ENCODE assay signal across 11 mouse cellular contexts in genomic region chr2:167519606-167520252, GRCm38 (mm10). TPM values are rescaled to one million over a fixed set of nuclear protein-coding genes. Genes with fewer than 3 reads are reported as not detected.
DNase-seq lines count a peak whose midpoint lies in the region; ATAC-seq and TF ChIP-seq lines count a peak whose summit lies in the region.
"Had no signal": no experiment of that assay in that cellular context is flagged by ENCODE, and none has a peak within 500 bp of the region (broad histone marks: within the 10 kb centered on the region; RNA-seq: fewer than 3 reads in every experiment).

No protein-coding gene starts in this region.

- TF ChIP-seq POLR2A in kidney, adult 2 months (IDR thresholded peaks at IDR 0.05; ENCODE audit: low read depth, low read length), result no peak

- H3K4me3 ChIP-seq in kidney, adult 2 months (ENCODE audit: insufficient read depth, low read depth, low read length), result no peak overlapping the region
- H3K4me3 ChIP-seq in hindbrain, embryonic 16.5 days (ENCODE audit: low read length), result no peak overlapping the region
- H3K4me3 ChIP-seq: midbrain, embryonic 13.5 days had no signal

- no peaks in the 10 kb centered on the region for H3K27me3 ChIP-seq in kidney, adult 2 months (replicated peaks; ENCODE audit: control insufficient read depth, insufficient read depth, low read length)
- H3K27me3 ChIP-seq in splenic B cell, adult 2 months (ENCODE audit: control insufficient read depth, insufficient read depth, low read length, poor library complexity, severe bottlenecking), result no peaks in the 10 kb centered on the region
- H3K27me3 ChIP-seq in hindbrain, embryonic 16.5 days (replicated peaks; ENCODE audit: control insufficient read depth, insufficient read depth, low read length), result no peaks in the 10 kb centered on the region
- H3K27me3 ChIP-seq: midbrain, embryonic 13.5 days had no signal

- H3K36me3 ChIP-seq in kidney, adult 2 months (ENCODE audit: control insufficient read depth, insufficient read depth, low read length), result peaks cover 4% of the 10 kb centered on the region; the same call in 1 of the 2 replicates
- peaks cover 6% of the 10 kb centered on the region for H3K36me3 ChIP-seq in splenic B cell, adult 2 months (ENCODE audit: control insufficient read depth, insufficient read depth, low read length, poor library complexity, severe bottlenecking)
- H3K36me3 ChIP-seq in hindbrain, embryonic 16.5 days (ENCODE audit: control insufficient read depth, insufficient read depth, low read length), result peaks cover 33% of the 10 kb centered on the region

- 86% methylated on average over 5 of the region's 5 CpGs for WGBS in kidney, adult 2 months
- WGBS in hindbrain, embryonic 16.5 days, result 84% methylated on average over 5 of the region's 5 CpGs

- H3K9me3 ChIP-seq in hindbrain, embryonic 16.5 days (ENCODE audit: control insufficient read depth, low read length), result no peaks in the 10 kb centered on the region
- H3K9me3 ChIP-seq: midbrain, embryonic 13.5 days had no signal

- H3K9ac ChIP-seq in hindbrain, embryonic 16.5 days (ENCODE audit: low read depth, low read length), result no peak overlapping the region
- H3K9ac ChIP-seq: midbrain, embryonic 13.5 days had no signal

- ATAC-seq in hindbrain, embryonic 16.5 days, result no peak
- ATAC-seq: midbrain, embryonic 13.5 days had no signal

- H3K4me1 ChIP-seq in kidney, adult 2 months (ENCODE audit: control insufficient read depth, insufficient read depth, low read length), result no peaks in the 10 kb centered on the region
- H3K4me1 ChIP-seq in hindbrain, embryonic 16.5 days (ENCODE audit: control insufficient read depth, insufficient read depth, low read depth, low read length), result no peaks in the 10 kb centered on the region
- H3K4me1 ChIP-seq: midbrain, embryonic 13.5 days had no signal

- TF ChIP-seq CTCF in kidney, adult 2 months (conservative IDR thresholded peaks at IDR 0.05; ENCODE audit: insufficient read depth, insufficient read length, low read depth, low read length), result 0 out of 2 replicates have a peak, but pooled peaks have one; percentile 22

- H3K27ac ChIP-seq in kidney, adult 2 months (ENCODE audit: insufficient read depth, low read depth, low read length), result no peak overlapping the region
- H3K27ac ChIP-seq in hindbrain, embryonic 16.5 days (ENCODE audit: low read depth, low read length), result no peak overlapping the region
- H3K27ac ChIP-seq: midbrain, embryonic 13.5 days had no signal

- no peak for DNase-seq in kidney, adult 2 months
- DNase-seq in kidney, postnatal 25 days, result no peak
- peak; percentile 5 for DNase-seq in right cerebral cortex, postnatal 14 days
- no peak for DNase-seq in right cerebral cortex, postnatal 4 days
- peak; percentile 77 for DNase-seq in R1 (ENCODE audit: low read depth, low spot score)
- DNase-seq in splenic B cell, adult 2 months (ENCODE audit: low read depth, low spot score), result peak; percentile 48
- no peak for DNase-seq in ovary, postnatal 10 days (ENCODE audit: low spot score)
- DNase-seq: cerebellum, adult 9-11 months; kidney, adult 11 months had no signal

- H3K4me2 ChIP-seq in hindbrain, embryonic 16.5 days (ENCODE audit: low read length), result no peak overlapping the region
- H3K4me2 ChIP-seq: midbrain, embryonic 13.5 days had no signal

RNA-seq across cellular contexts. Expression of gene Snai1, which starts 18.3 kb away (rescaled TPM):
- 10.4 and 13.2 TPM in 2 replicates for polyA plus RNA-seq in kidney, adult 2 months (2012; rRNA removed)
- 4.5 and 8.4 TPM in 2 replicates for polyA plus RNA-seq in hindbrain, embryonic 16.5 days (2015; fragmentation: Nextera tagmentation; extraction: Ambion mirVana)

RNA-seq across cellular contexts. Expression of gene Spata2, which starts 27.0 kb away (rescaled TPM):
- 26.5 and 31.5 TPM in 2 replicates for polyA plus RNA-seq in kidney, adult 2 months (2012; rRNA removed)
- polyA plus RNA-seq in hindbrain, embryonic 16.5 days (2015; fragmentation: Nextera tagmentation; extraction: Ambion mirVana), result 30.5 and 33.6 TPM in 2 replicates

RNA-seq across cellular contexts. Expression of gene Rnf114, which starts 27.3 kb away (rescaled TPM):
- polyA plus RNA-seq in kidney, adult 2 months (2012; rRNA removed), result 97.9 and 98.2 TPM in 2 replicates
- 112 and 115 TPM in 2 replicates for polyA plus RNA-seq in hindbrain, embryonic 16.5 days (2015; fragmentation: Nextera tagmentation; extraction: Ambion mirVana)

Comparison
In these comparisons a context has a peak if more than half of its experiments do, and no peak if none do; other contexts are left out.
1. DNase-seq: peak in right cerebral cortex, postnatal 14 days (single experiment), R1 (single experiment) and splenic B cell, adult 2 months (single experiment); none in kidney, adult 2 months (single experiment), kidney, postnatal 25 days (0 of 2), right cerebral cortex, postnatal 4 days (single experiment) and ovary, postnatal 10 days (single experiment).